ENCODE assay signal across 15 mouse cellular contexts in the genomic region with DNA sequence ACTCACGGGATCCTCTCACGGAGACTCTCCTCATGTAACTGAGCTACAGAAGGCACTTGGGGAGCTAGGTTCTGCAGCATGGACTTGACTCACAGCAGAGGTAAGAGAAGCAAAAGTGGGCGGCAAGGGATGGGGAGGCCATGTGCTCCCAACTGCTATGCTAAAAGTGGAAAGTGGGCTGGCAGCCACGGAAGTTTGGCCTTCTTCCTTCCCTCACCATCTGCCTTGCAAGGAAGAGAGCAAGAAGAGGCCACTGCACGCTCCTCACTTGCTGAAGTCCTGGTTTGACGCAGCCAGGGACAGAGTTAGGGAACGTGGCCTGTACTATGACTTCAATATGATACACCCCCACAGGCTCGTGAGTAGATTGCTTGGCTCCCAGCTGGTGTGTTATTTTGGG.
A peak's percentile ranks its signal among the peaks of the same experiment; 100 is the strongest.
DNase-seq lines count a peak whose midpoint lies in the region; ATAC-seq lines count a peak whose summit lies in the region.
"Had no signal": no experiment of that assay in that cellular context is flagged by ENCODE, and none has a peak within 500 bp of the region (broad histone marks: within the 10 kb centered on the region; RNA-seq: fewer than 3 reads in every experiment).

No protein-coding gene starts in this region.

- no peak for DNase-seq in embryonic facial prominence, embryonic 10.5 days (ENCODE audit: low spot score)
- peak; percentile 48 to 66 for DNase-seq in frontal cortex, postnatal 10 days (ENCODE audit: low spot score in 2 of 2)
- peak; percentile 60 to 67 for DNase-seq in layer of hippocampus, adult 8-10 months (ENCODE audit: low spot score in 2 of 2)
- DNase-seq in right cerebral cortex, adult 2 months (ENCODE audit: low spot score in 2 of 2) = peak; percentile 71 to 76
- DNase-seq in spleen, postnatal 14 days (ENCODE audit: low spot score in 2 of 2) = no peak
- DNase-seq: kidney, adult 9 months; lung, embryonic 14.5 days; midbrain, embryonic 14.5 days had no signal

- no peak overlapping the region for H3K4me3 ChIP-seq in embryonic facial prominence, embryonic 13.5 days
- H3K4me3 ChIP-seq in embryonic facial prominence, embryonic 10.5 days = no peak overlapping the region
- H3K4me3 ChIP-seq: forebrain, embryonic 13.5 days; hindbrain, embryonic 10.5 days; limb, embryonic 13.5 days; stomach, embryonic 15.5 days had no signal

- H3K27ac ChIP-seq in embryonic facial prominence, embryonic 13.5 days = peak overlapping the region; percentile 39; the same call in 1 of the 2 replicates
- H3K27ac ChIP-seq in embryonic facial prominence, embryonic 10.5 days (replicated peaks) = no peak overlapping the region
- H3K27ac ChIP-seq: forebrain, embryonic 13.5 days; hindbrain, embryonic 10.5 days; limb, embryonic 13.5 days; stomach, embryonic 15.5 days had no signal

- no peak overlapping the region for H3K4me2 ChIP-seq in embryonic facial prominence, embryonic 13.5 days
- H3K4me2 ChIP-seq: forebrain, embryonic 13.5 days; limb, embryonic 13.5 days; lung, embryonic 14.5 days; stomach, embryonic 15.5 days had no signal

- no peaks in the 10 kb centered on the region; the same call in 1 of the 2 replicates for H3K27me3 ChIP-seq in embryonic facial prominence, embryonic 13.5 days
- H3K27me3 ChIP-seq in embryonic facial prominence, embryonic 10.5 days (replicated peaks; ENCODE audit: low read depth, poor library complexity, severe bottlenecking) = peaks cover 11% of the 10 kb centered on the region; the same call in 1 of the 2 replicates
- H3K27me3 ChIP-seq: forebrain, embryonic 13.5 days; stomach, embryonic 15.5 days had no signal

- peaks cover 61% of the 10 kb centered on the region for H3K4me1 ChIP-seq in embryonic facial prominence, embryonic 13.5 days
- peaks cover 53% of the 10 kb centered on the region for H3K4me1 ChIP-seq in embryonic facial prominence, embryonic 10.5 days
- H3K4me1 ChIP-seq: forebrain, embryonic 13.5 days had no signal

- H3K9ac ChIP-seq in embryonic facial prominence, embryonic 13.5 days = no peak overlapping the region
- H3K9ac ChIP-seq: forebrain, embryonic 13.5 days; limb, embryonic 13.5 days; lung, embryonic 14.5 days; stomach, embryonic 15.5 days had no signal

- no peaks in the 10 kb centered on the region for H3K36me3 ChIP-seq in embryonic facial prominence, embryonic 13.5 days
- no peaks in the 10 kb centered on the region for H3K36me3 ChIP-seq in embryonic facial prominence, embryonic 10.5 days (replicated peaks)
- H3K36me3 ChIP-seq: hindbrain, embryonic 10.5 days; limb, embryonic 13.5 days; stomach, embryonic 15.5 days had no signal

- no peak for ATAC-seq in embryonic facial prominence, embryonic 13.5 days (ENCODE audit: insufficient number of reproducible peaks, insufficient read depth, low FRiP score, low TSS enrichment, low read depth)
- ATAC-seq in megakaryocyte progenitor cell, adult 5-6 weeks (replicated peaks; ENCODE audit: poor library complexity) = no peak
- no peak for ATAC-seq in erythroid progenitor cell, adult 5-6 weeks (replicated peaks; ENCODE audit: low FRiP score, poor library complexity, severe bottlenecking)
- ATAC-seq: forebrain, embryonic 13.5 days had no signal

- H3K9me3 ChIP-seq in embryonic facial prominence, embryonic 13.5 days = no peaks in the 10 kb centered on the region
- no peaks in the 10 kb centered on the region for H3K9me3 ChIP-seq in embryonic facial prominence, embryonic 10.5 days
- H3K9me3 ChIP-seq: forebrain, embryonic 13.5 days; hindbrain, embryonic 10.5 days; limb, embryonic 13.5 days; stomach, embryonic 15.5 days had no signal

- 80% methylated on average over 8 of the region's 8 CpGs for WGBS in embryonic facial prominence, embryonic 13.5 days
- WGBS in embryonic facial prominence, embryonic 10.5 days = 84% methylated on average over 8 of the region's 8 CpGs

Comparison
In these comparisons a context has a peak if more than half of its experiments do, and no peak if none do; other contexts are left out.
1. DNase-seq: peak in frontal cortex, postnatal 10 days (2 of 2), layer of hippocampus, adult 8-10 months (2 of 2) and right cerebral cortex, adult 2 months (2 of 2); none in embryonic facial prominence, embryonic 10.5 days (single experiment) and spleen, postnatal 14 days (0 of 2).